Mouse (Mus musculus) erythroblast, embryonic 14.5 days (primary cell): Measurements from ENCODE around the gene Pif1.

Source experiments
- GATA1 ChIP-seq: IDR thresholded peaks from 2 replicates; pipeline ENCODE4 v1.6.1; 2012; ENCODE audit warnings: low read length, inconsistent platforms, mixed read lengths
- TAL1 ChIP-seq: IDR thresholded peaks from 3 replicates; pipeline ENCODE4 v1.6.1; 2012; ENCODE audit warnings: low read length, inconsistent platforms, mixed read lengths

- TF ChIP-seq GATA1 (no peak), TAL1 (no peak)
These were observed 806 bp downstream of the Pif1 start for GRCm38 (mm10) chr9:65587573-65588358.
